Mouse (Mus musculus): ENCODE data around the gene Atp11a. TPM values are rescaled to one million over a fixed set of nuclear protein-coding genes. Genes with fewer than 3 reads are reported as not detected.
A peak's percentile ranks its signal among the peaks of the same experiment; 100 is the strongest.

The Atp11a gene
- polyA plus RNA-seq, 1 experiment from 2014 or later: 19.9 TPM

DNA sequence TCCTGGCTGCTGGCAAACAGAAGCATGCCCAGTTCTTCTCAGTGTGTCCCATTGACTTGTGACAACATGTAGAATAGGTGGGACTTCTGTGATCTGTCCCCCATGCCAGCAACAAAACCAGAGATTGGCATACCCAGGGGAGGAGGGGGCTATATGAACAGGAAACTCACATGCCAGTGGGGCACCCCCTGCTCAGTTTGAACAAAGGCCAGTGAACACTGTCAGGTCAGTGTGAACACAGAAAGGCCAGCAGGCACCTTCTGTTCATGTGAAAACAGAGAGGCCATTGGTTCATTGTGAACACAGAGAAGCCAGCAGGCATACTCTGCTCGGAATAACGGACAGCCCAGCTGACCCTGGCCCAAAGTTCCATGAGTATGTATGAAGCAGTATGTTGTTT, 52.7 kb downstream of the Atp11a start:
- 88% methylated on average over 2 of the region's 2 CpGs for WGBS
- H3K27ac ChIP-seq (replicated peaks in 1 of 2; ENCODE audit: control insufficient read depth in 1 of 2, insufficient read depth in 1 of 2, low read depth in 2 of 2, low read length in 2 of 2): no peak overlapping the region

GRCm38 (mm10) chr8:12811231-12811630, 54.4 kb downstream of the Atp11a start:
- WGBS: 45% methylated on average over 6 of the region's 6 CpGs
- no peaks in the 10 kb centered on the region for H3K9me3 ChIP-seq (ENCODE audit: control insufficient read depth, low read length)
- ATAC-seq (ENCODE audit: insufficient number of reproducible peaks, insufficient read depth, low FRiP score, low read depth): no peak
- H3K27ac ChIP-seq (replicated peaks in 1 of 2; ENCODE audit: control insufficient read depth in 1 of 2, insufficient read depth in 1 of 2, low read depth in 2 of 2, low read length in 2 of 2): no peak overlapping the region
- no peak overlapping the region for H3K9ac ChIP-seq (ENCODE audit: low read length)
- peaks cover 2 to 5% of the 10 kb centered on the region in 2 experiments; a peak in 1 of 4 replicates for H3K4me1 ChIP-seq (ENCODE audit: control insufficient read depth in 2 of 2, insufficient read depth in 2 of 2, low read length in 2 of 2)
- no peaks in the 10 kb centered on the region for H3K27me3 ChIP-seq (ENCODE audit: control insufficient read depth, insufficient read depth, low read length)
- H3K36me3 ChIP-seq (ENCODE audit: control insufficient read depth, insufficient read depth, low read length): peaks cover 32% of the 10 kb centered on the region
- no peak overlapping the region for H3K4me2 ChIP-seq (ENCODE audit: low read length)
- no peak overlapping the region for H3K4me3 ChIP-seq (ENCODE audit: control insufficient read depth in 1 of 2, insufficient read depth in 1 of 2, low read depth in 1 of 2, low read length in 2 of 2)

More for the DNA sequence above, 52.7 kb downstream of the Atp11a start:
- Histone ChIP-seq H3K9me3 (ENCODE audit: control insufficient read depth, low read length) (no peaks in the 10 kb centered on the region), H3K27me3 (ENCODE audit: control insufficient read depth, insufficient read depth, low read length) (no peaks in the 10 kb centered on the region), H3K9ac (ENCODE audit: low read length) (no peak overlapping the region), H3K4me3 (ENCODE audit: control insufficient read depth in 1 of 2, insufficient read depth in 1 of 2, low read depth in 1 of 2, low read length in 2 of 2) (no peak overlapping the region), H3K36me3 (ENCODE audit: control insufficient read depth, insufficient read depth, low read length) (peaks cover 29% of the 10 kb centered on the region), H3K4me1 (ENCODE audit: control insufficient read depth in 2 of 2, insufficient read depth in 2 of 2, low read length in 2 of 2) (peaks cover 2 to 5% of the 10 kb centered on the region in 2 experiments; a peak in 1 of 4 replicates), H3K4me2 (ENCODE audit: low read length) (no peak overlapping the region)
- no peak for ATAC-seq (ENCODE audit: insufficient number of reproducible peaks, insufficient read depth, low FRiP score, low read depth)

- WGBS: 87% methylated on average over 6 of the region's 6 CpGs
- no peak overlapping the region for H3K4me2 ChIP-seq (ENCODE audit: low read length)
- no peak overlapping the region for H3K4me3 ChIP-seq (ENCODE audit: control insufficient read depth in 1 of 2, insufficient read depth in 1 of 2, low read depth in 1 of 2, low read length in 2 of 2)
- no peaks in the 10 kb centered on the region for H3K27me3 ChIP-seq (ENCODE audit: control insufficient read depth, insufficient read depth, low read length)
- ATAC-seq (ENCODE audit: insufficient number of reproducible peaks, insufficient read depth, low FRiP score, low read depth): no peak
- no peaks in the 10 kb centered on the region for H3K9me3 ChIP-seq (ENCODE audit: control insufficient read depth, low read length)
- H3K4me1 ChIP-seq (ENCODE audit: control insufficient read depth in 2 of 2, insufficient read depth in 2 of 2, low read length in 2 of 2): no peaks in the 10 kb centered on the region
- H3K9ac ChIP-seq (ENCODE audit: low read length): no peak overlapping the region
- H3K27ac ChIP-seq (replicated peaks in 1 of 2; ENCODE audit: control insufficient read depth in 1 of 2, insufficient read depth in 1 of 2, low read depth in 2 of 2, low read length in 2 of 2): no peak overlapping the region
- peaks cover 47% of the 10 kb centered on the region for H3K36me3 ChIP-seq (ENCODE audit: control insufficient read depth, insufficient read depth, low read length)
Observed at GRCm38 (mm10) chr8:12816412-12816811, 59.6 kb downstream of the Atp11a start.

DNA sequence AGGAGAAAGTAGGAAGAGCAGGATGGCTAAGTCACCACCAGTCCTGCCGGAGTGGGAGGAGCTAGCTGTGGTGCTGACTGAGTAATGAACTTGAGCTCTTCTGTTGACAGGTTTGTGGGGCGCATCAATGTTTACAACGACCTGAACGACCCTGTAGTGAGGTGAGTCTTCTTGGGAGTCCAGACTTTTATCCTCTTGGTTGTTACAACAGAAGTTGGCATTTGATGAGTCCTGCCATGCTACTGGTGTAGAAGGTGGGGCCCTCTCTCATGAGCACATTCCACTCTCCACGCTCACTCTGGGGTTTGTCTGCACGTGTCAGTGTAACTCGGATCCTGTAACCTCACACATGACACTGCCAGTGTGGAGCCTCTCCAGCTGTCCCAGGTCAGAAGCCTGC, 66.1 kb downstream of the Atp11a start:
- Histone ChIP-seq H3K9ac (ENCODE audit: low read length) (no peak overlapping the region), H3K4me3 (ENCODE audit: control insufficient read depth in 1 of 2, insufficient read depth in 1 of 2, low read depth in 1 of 2, low read length in 2 of 2) (no peak overlapping the region), H3K27ac (replicated peaks in 1 of 2; ENCODE audit: control insufficient read depth in 1 of 2, insufficient read depth in 1 of 2, low read depth in 2 of 2, low read length in 2 of 2) (no peak overlapping the region), H3K27me3 (ENCODE audit: control insufficient read depth, insufficient read depth, low read length) (no peaks in the 10 kb centered on the region), H3K36me3 (ENCODE audit: control insufficient read depth, insufficient read depth, low read length) (peaks cover 67% of the 10 kb centered on the region), H3K4me2 (ENCODE audit: low read length) (no peak overlapping the region), H3K9me3 (ENCODE audit: control insufficient read depth, low read length) (no peaks in the 10 kb centered on the region), H3K4me1 (ENCODE audit: control insufficient read depth in 2 of 2, insufficient read depth in 2 of 2, low read length in 2 of 2) (peaks cover 24 to 36% of the 10 kb centered on the region in 2 experiments)
- WGBS: 38% methylated on average over 7 of the region's 7 CpGs
- no peak for ATAC-seq (ENCODE audit: insufficient number of reproducible peaks, insufficient read depth, low FRiP score, low read depth)

DNA sequence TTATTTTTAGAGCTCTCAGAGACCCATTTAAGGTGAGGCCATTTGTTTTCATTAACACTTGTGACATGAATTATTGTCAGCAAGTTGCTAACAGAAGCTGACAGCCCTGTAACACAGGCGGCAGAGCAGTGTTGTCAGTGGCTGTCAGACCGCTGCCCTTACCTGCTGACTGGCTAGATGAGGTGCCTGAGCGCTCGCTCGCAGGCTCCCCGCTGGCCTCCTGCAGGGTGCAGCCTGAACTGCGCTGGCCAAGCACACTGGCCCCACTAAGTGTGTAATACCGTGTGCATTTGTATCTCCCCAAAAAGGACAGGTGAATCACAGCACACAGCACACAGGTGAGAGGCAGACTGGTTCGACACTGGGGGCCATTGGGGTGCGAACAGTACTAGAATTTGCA, 67.7 kb downstream of the Atp11a start:
- H3K27me3 ChIP-seq (ENCODE audit: control insufficient read depth, insufficient read depth, low read length): no peaks in the 10 kb centered on the region
- H3K36me3 ChIP-seq (ENCODE audit: control insufficient read depth, insufficient read depth, low read length): peaks cover 75% of the 10 kb centered on the region
- peak overlapping the region; percentile 34 for H3K4me2 ChIP-seq (ENCODE audit: low read length)
- H3K9ac ChIP-seq (ENCODE audit: low read length): no peak overlapping the region
- H3K4me1 ChIP-seq (ENCODE audit: control insufficient read depth in 2 of 2, insufficient read depth in 2 of 2, low read length in 2 of 2): peaks cover 24 to 36% of the 10 kb centered on the region in 2 experiments
- H3K9me3 ChIP-seq (ENCODE audit: control insufficient read depth, low read length): no peaks in the 10 kb centered on the region
- ATAC-seq (ENCODE audit: insufficient number of reproducible peaks, insufficient read depth, low FRiP score, low read depth): peak; percentile 67
- H3K27ac ChIP-seq (replicated peaks in 1 of 2; ENCODE audit: control insufficient read depth in 1 of 2, insufficient read depth in 1 of 2, low read depth in 2 of 2, low read length in 2 of 2): peak overlapping the region; percentile 74 to 80
- 29% methylated on average over 10 of the region's 10 CpGs for WGBS
- no peak overlapping the region for H3K4me3 ChIP-seq (ENCODE audit: control insufficient read depth in 1 of 2, insufficient read depth in 1 of 2, low read depth in 1 of 2, low read length in 2 of 2)

- H3K36me3 ChIP-seq (ENCODE audit: control insufficient read depth, insufficient read depth, low read length): peaks cover 78% of the 10 kb centered on the region
- ATAC-seq (ENCODE audit: insufficient number of reproducible peaks, insufficient read depth, low FRiP score, low read depth): no peak
- WGBS: 25% methylated on average over 6 of the region's 6 CpGs
- H3K27ac ChIP-seq (replicated peaks in 1 of 2; ENCODE audit: control insufficient read depth in 1 of 2, insufficient read depth in 1 of 2, low read depth in 2 of 2, low read length in 2 of 2): peak overlapping the region; percentile 74 to 80
- peak overlapping the region; percentile 54; the same call in 1 of the 2 replicates for H3K9ac ChIP-seq (ENCODE audit: low read length)
- H3K4me1 ChIP-seq (ENCODE audit: control insufficient read depth in 2 of 2, insufficient read depth in 2 of 2, low read length in 2 of 2): peaks cover 24 to 36% of the 10 kb centered on the region in 2 experiments
- no peak overlapping the region for H3K4me3 ChIP-seq (ENCODE audit: control insufficient read depth in 1 of 2, insufficient read depth in 1 of 2, low read depth in 1 of 2, low read length in 2 of 2)
- H3K4me2 ChIP-seq (ENCODE audit: low read length): peak overlapping the region; percentile 34; the same call in 1 of the 2 replicates
- no peaks in the 10 kb centered on the region for H3K9me3 ChIP-seq (ENCODE audit: control insufficient read depth, low read length)
- no peaks in the 10 kb centered on the region for H3K27me3 ChIP-seq (ENCODE audit: control insufficient read depth, insufficient read depth, low read length)
Observed at GRCm38 (mm10) chr8:12825236-12825635, 68.4 kb downstream of the Atp11a start.

DNA sequence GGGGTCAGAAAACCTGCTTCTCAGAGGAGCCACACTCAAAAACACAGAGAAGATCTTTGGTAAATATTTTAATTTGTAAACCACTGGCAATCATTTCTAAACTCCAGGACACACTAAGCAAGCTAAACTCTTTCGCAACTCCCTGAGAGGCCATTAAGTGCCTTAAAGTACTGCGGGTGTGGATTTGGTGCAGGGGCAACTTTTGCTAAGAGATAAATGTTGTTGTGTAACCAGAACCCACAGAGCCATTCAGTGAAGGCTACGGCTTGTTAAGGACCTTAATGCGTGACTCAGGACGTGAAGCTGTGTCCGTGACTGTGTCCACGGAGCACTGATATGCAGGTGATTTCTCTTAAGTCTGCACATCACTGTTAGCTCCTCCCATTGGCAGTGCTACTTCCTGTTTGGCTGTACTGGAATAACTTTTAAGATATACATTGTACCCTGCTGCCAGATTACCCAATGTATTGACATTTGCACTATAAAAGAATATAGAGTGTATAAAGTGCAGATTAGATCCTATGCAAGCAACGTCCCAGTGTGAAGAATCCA, 68.9 kb downstream of the Atp11a start:
- H3K4me2 ChIP-seq (ENCODE audit: low read length): no peak overlapping the region
- no peaks in the 10 kb centered on the region for H3K9me3 ChIP-seq (ENCODE audit: control insufficient read depth, low read length)
- H3K4me1 ChIP-seq (ENCODE audit: control insufficient read depth in 2 of 2, insufficient read depth in 2 of 2, low read length in 2 of 2): peaks cover 24 to 36% of the 10 kb centered on the region in 2 experiments
- H3K27ac ChIP-seq (replicated peaks in 1 of 2; ENCODE audit: control insufficient read depth in 1 of 2, insufficient read depth in 1 of 2, low read depth in 2 of 2, low read length in 2 of 2): peak overlapping the region; percentile 1 to 80; a peak in 3 of 4 replicates
- peaks cover 79% of the 10 kb centered on the region for H3K36me3 ChIP-seq (ENCODE audit: control insufficient read depth, insufficient read depth, low read length)
- no peak overlapping the region for H3K4me3 ChIP-seq (ENCODE audit: control insufficient read depth in 1 of 2, insufficient read depth in 1 of 2, low read depth in 1 of 2, low read length in 2 of 2)
- 70% methylated on average over 8 of the region's 8 CpGs for WGBS
- H3K9ac ChIP-seq (ENCODE audit: low read length): peak overlapping the region; percentile 54; the same call in 1 of the 2 replicates
- ATAC-seq (ENCODE audit: insufficient number of reproducible peaks, insufficient read depth, low FRiP score, low read depth): no peak
- H3K27me3 ChIP-seq (ENCODE audit: control insufficient read depth, insufficient read depth, low read length): no peaks in the 10 kb centered on the region

DNA sequence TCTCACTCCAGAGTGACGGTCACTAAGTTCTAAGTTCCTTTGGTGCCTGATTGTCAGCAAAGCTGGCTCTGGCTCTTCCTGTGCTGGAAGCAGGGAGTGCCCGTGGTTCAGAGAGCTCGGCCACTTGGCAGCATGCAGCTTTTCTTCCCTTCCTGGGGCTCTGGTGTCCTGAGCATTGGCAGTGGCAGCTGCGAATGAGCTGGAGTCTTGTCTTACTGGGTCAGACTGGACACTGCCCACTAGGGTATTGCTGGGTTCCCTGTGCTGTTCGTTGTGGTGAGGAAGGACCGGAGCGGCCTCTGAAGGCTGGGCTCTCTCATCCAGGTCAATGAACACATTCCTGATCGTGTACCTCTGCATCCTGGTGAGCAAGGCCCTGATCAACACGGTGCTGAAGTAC, 70.3 kb downstream of the Atp11a start:
- H3K4me3 ChIP-seq (ENCODE audit: control insufficient read depth in 1 of 2, insufficient read depth in 1 of 2, low read depth in 1 of 2, low read length in 2 of 2): no peak overlapping the region
- H3K36me3 ChIP-seq (ENCODE audit: control insufficient read depth, insufficient read depth, low read length): peaks cover 83% of the 10 kb centered on the region
- 87% methylated on average over 9 of the region's 9 CpGs for WGBS

More for the DNA sequence above, 70.3 kb downstream of the Atp11a start:
- Histone ChIP-seq H3K4me1 (ENCODE audit: control insufficient read depth in 2 of 2, insufficient read depth in 2 of 2, low read length in 2 of 2) (peaks cover 24 to 36% of the 10 kb centered on the region in 2 experiments), H3K9me3 (ENCODE audit: control insufficient read depth, low read length) (no peaks in the 10 kb centered on the region), H3K27ac (replicated peaks in 1 of 2; ENCODE audit: control insufficient read depth in 1 of 2, insufficient read depth in 1 of 2, low read depth in 2 of 2, low read length in 2 of 2) (no peak overlapping the region), H3K4me2 (ENCODE audit: low read length) (no peak overlapping the region), H3K27me3 (ENCODE audit: control insufficient read depth, insufficient read depth, low read length) (no peaks in the 10 kb centered on the region), H3K9ac (ENCODE audit: low read length) (no peak overlapping the region)
- ATAC-seq (ENCODE audit: insufficient number of reproducible peaks, insufficient read depth, low FRiP score, low read depth): no peak
